Mouse (Mus musculus): Measurements from ENCODE around the gene Fbxw11.

Gene Fbxw11

GRCm38 (mm10) chr11:32767496-32768230 is 125.1 kb downstream of the Fbxw11 start:
- WGBS: 75% methylated on average over 18 of the region's 18 CpGs

- 86% methylated on average over 12 of the region's 12 CpGs for WGBS
These were observed 126.3 kb downstream of the Fbxw11 start for GRCm38 (mm10) chr11:32768642-32769343.

- 39% methylated on average over 11 of the region's 11 CpGs for WGBS
These were observed 138.4 kb downstream of the Fbxw11 start for GRCm38 (mm10) chr11:32780747-32781536.

GRCm38 (mm10) chr11:32781633-32782404 is 139.3 kb downstream of the Fbxw11 start:
- WGBS: 15% methylated on average over 2 of the region's 2 CpGs

GRCm38 (mm10) chr11:32782724-32783123 is 140.2 kb downstream of the Fbxw11 start:
- whole genome bisulfite sequencing: 77% methylated on average over 3 of the region's 3 CpGs

- 96% methylated on average over 6 of the region's 6 CpGs for WGBS
These were observed 143.1 kb downstream of the Fbxw11 start for GRCm38 (mm10) chr11:32785591-32786147.

- 87% methylated on average over 5 of the region's 5 CpGs for WGBS
These were observed 143.7 kb downstream of the Fbxw11 start for GRCm38 (mm10) chr11:32786201-32786600.

GRCm38 (mm10) chr11:32794759-32795445 is 152.4 kb downstream of the Fbxw11 start:
- 66% methylated on average over 10 of the region's 10 CpGs for WGBS

Data from cerebral cortex, adult 2 months (tissue).